Mouse (Mus musculus) ovary, postnatal 10 days (tissue): ENCODE results near the gene Vti1a.

Experiments used
- DNase-seq: peaks from one replicate; pipeline ENCODE4 v3.0.0; 2022; ENCODE audit warnings: low spot score

Vti1a gene

GRCm38 (mm10) chr19:55378884-55379283 is 62.8 kb downstream of the Vti1a start:
- DNase-seq, result no peak

DNA sequence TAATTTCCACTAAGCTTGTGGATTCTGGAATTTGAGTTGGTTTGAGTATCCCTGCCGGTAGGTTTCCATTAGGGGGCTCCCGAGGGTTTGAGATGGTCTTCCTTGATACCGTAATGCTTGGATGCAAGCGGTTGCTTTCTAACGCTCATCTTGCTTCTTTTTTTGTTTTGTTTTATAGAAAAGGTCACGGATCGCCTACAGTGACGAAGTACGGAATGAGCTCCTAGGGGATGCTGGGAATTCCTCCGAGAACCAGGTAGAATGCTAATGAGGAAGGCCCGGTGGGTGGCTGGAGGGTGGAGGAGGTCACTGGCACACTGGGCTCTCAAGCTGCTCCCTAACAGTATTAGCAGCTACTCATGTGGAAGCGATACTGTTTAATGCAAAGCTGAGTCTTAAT is 64.7 kb downstream of the Vti1a start:
- no peak for DNase-seq

DNA sequence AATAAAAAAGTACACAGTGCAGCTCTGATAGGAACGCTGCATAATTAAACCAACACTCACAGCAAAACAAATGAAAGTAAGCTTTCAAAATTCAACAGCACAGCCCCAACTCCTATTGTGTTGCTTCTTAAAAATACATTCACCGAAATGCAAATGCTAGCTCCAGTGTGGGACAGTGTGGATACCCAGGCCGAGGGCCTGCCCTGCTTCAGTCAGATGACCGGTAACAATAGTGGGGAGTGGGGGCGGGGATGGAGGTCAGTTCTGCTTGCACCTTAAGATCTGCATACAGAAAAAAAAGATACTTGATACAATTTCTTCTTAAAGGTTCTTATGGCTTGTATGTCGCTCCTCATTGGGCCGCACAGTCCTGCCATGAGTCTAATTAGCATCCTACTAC is 65.2 kb downstream of the Vti1a start:
- no peak for DNase-seq

GRCm38 (mm10) chr19:55382745-55383144 is 66.7 kb downstream of the Vti1a start:
- DNase-seq, result no peak

DNA sequence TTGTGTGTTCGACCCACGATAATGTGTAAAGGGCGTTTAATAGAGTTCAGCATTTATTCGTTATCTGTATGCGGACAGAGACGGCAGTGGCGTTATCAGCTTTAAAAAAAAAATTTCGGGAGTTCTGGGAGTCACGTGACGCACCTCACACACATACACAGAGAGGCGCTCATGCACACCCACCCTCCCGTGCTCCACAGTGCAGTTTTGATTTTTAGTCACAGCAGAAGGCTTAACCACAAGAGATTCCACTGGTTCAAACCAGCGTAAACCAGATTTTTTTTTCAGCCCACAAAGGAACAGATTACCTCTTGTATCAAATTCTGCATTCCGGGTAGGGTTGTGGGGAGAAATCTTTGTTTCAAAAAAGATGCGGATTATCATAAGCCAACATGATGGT is 68.5 kb downstream of the Vti1a start:
- no peak for DNase-seq

GRCm38 (mm10) chr19:55389019-55389418 is 72.9 kb downstream of the Vti1a start:
- DNase-seq, result no peak

DNA sequence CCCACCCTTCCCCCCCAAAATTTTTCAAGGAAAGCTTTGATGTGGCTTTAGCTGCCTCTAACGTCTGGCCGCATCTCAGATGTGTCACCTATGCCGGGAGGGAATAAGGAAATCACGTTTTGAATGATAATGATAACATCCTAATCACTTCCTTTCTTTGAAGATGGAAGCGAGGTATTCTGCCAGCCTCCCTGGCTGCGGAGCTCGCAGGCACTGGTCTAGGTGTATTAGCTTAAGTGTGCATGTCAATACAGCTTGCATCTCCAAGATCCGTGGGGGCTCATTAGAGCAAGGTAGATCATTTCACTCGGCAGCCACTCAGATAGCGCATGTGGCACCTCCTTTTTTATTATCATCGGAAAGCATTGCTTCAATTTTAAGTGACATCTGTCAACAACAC is 74.2 kb downstream of the Vti1a start:
- DNase-seq, result no peak

GRCm38 (mm10) chr19:55401638-55402037 is 85.5 kb downstream of the Vti1a start:
- no peak for DNase-seq

DNA sequence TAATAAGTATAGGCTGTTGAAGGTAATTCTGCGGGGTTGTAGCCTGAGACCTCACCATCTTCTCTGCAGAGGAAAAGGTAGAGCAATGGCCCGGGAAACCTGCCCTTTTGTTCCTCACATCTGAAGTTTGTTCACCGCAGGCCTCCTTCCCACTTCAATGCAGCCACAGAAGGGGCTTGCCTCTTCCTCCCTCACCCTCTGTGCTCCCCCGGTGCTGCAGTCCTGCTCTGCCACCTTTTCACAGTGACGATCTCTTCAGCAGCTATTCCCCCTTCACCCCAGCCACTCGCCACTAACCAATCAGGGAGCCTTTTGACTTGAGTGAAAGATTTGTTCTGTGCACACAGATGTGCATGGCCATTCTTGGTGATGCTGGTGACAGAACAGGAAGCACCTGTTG is 92.4 kb downstream of the Vti1a start:
- no peak for DNase-seq

- DNase-seq, result no peak
Measured at GRCm38 (mm10) chr19:55411415-55411814, 95.3 kb downstream of the Vti1a start.

- no peak for DNase-seq
Measured at GRCm38 (mm10) chr19:55411894-55412293, 95.8 kb downstream of the Vti1a start.

DNA sequence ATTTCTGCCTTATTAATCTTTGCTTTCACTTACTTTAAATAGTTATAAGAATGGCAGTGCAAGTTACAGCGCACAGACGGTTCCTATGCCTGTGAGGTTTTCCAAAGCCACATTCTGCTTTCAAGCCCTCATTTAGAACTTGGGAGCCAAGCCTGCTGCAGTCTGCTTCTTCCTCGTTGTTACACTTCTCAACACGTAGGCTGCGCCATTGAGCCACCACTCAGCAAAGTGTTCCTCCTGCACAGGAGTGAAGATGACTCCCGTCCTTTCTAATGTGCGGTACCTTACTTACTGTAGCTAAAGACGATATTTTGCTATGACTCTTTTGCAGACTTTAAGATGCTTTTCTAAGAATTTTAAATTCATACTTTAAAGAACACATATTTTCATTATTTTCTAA is 98.0 kb downstream of the Vti1a start:
- DNase-seq, result peak; percentile 10

DNA sequence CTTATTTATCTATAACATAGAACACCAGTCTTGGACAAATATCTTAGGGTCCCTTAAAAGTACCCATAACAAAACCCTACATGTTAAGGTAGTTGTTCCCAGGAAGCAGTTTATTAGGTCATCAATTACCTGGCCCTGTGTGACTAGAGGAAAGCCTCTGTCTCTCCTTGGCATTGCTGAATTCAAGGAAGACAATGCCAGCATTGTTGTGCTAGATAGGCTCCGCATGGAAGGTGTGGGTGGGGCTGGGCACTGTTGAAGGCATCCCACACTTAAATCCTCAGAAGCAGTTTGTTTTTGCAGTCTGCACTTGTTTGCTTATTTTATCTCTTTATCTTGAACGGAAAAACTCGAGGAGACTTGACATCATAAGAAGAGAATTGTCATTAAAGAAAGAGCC is 102.7 kb downstream of the Vti1a start:
- no peak for DNase-seq

DNA sequence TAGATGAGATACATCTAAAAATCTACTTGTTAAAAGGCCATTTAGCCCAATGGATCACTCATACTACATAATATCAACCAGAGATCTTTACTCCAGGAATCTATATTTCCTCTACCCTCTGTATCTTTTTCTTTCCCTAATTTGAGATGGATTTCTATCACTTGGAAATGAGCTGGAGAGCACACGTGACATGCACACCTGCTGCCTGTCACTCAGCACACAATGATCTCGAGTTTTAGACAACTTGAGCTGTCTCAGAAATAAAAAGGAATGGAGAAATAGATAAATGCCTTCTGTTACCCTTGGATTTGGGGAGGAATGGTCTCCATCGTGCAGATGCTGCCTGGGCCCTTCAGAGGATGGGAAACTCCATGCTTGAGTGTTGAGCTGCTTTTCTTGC is 103.9 kb downstream of the Vti1a start:
- DNase-seq, result no peak

- DNase-seq, result no peak
Measured at GRCm38 (mm10) chr19:55421816-55422215, 105.7 kb downstream of the Vti1a start.

- no peak for DNase-seq
Measured at GRCm38 (mm10) chr19:55422311-55423064, 106.4 kb downstream of the Vti1a start.

- DNase-seq, result no peak
Measured at GRCm38 (mm10) chr19:55423065-55423716, 107.1 kb downstream of the Vti1a start.

- no peak for DNase-seq
Measured at GRCm38 (mm10) chr19:55423952-55424351, 107.9 kb downstream of the Vti1a start.

- DNase-seq, result no peak
Measured at GRCm38 (mm10) chr19:55424507-55424906, 108.4 kb downstream of the Vti1a start.

- DNase-seq, result no peak
Measured at GRCm38 (mm10) chr19:55440306-55440705, 124.2 kb downstream of the Vti1a start.

GRCm38 (mm10) chr19:55443618-55444017 is 127.5 kb downstream of the Vti1a start:
- DNase-seq, result no peak

- DNase-seq, result no peak
Measured at GRCm38 (mm10) chr19:55449084-55449483, 133.0 kb downstream of the Vti1a start.

- no peak for DNase-seq
Measured at GRCm38 (mm10) chr19:55449506-55449905, 133.4 kb downstream of the Vti1a start.
